Mouse (Mus musculus) lung, postnatal 10 days (tissue): ENCODE measurements around the gene Adgra3.

Experiments used
- DNase-seq: peaks from one replicate; pipeline ENCODE4 v3.0.0; 2021

Gene Adgra3

DNA sequence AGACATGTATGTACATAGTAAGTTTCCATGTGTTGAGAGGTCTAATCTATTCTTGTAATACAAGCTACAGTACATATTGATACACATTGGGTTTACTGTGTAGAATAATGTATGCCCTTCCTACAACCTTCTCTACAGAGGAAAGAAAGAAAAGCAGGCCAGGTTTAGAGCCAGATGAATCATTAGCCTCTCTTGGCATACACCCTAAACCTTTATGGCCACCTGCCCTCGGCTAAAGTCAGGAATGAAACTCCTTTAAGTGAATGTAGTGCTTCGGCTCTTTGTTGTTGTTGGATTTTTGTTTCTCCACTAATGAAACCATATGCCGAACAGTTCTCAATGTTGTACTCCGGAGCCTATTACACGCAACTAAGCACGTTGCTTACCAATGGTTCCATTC is 27.5 kb downstream of the Adgra3 start:
- no peak for DNase-seq

DNA sequence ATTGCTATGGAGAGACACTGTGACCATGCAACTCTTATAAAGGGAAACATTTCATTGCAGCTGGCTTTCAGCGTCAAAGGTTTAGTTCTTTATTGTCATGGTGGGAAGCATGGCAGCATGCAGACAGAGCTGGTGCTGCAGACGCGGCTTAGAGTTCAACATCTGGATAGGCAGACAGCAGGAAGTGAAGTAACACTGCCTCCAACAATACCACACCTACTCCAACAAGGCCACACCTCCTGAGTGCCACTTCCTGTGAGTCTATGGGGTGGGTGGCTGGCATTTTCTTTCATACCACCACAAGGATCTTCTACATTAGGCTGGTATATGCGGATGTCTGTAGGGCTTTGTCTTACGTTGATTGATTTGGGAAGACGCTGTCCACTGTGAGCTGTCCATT is 29.1 kb downstream of the Adgra3 start:
- no peak for DNase-seq

DNA sequence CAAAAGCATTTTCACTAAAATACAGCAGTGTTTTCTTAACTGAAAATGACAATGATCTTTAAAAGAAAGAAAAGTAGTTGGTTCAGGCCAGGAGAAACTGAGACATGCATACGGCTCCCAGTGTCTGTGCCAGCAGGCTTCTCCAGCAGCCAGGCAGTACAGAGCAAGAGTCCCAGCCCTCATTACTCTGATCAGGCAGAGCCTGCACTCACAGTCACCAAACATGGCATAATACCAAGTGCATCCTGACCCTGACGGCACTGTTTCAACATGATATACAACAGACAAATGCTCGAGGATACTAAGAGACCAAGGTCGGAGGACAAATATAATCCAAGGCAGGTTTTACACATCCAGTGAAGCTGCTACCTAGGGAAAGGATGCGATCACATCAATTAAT is 31.2 kb downstream of the Adgra3 start:
- DNase-seq = peak; percentile 43

DNA sequence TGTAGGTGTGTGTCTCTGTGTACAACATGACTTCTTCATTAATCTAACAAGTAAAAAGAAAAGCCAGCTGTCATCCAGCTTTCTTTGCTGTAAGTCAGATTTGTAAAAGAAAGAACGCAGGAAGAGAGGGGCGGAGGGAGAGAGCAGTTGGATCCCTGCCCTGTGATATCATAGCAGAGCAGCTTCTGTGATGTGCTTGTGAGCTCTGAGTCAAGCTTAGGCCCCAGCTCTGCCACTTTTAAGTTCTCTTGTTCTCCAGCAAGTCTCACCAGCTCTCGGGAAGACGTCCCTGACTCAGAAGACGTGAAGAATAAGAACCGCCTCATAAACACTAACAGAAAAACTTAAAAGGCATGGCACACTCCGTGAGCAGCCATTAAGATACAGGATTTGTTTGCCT is 31.8 kb downstream of the Adgra3 start:
- peak; percentile 59 for DNase-seq

DNA sequence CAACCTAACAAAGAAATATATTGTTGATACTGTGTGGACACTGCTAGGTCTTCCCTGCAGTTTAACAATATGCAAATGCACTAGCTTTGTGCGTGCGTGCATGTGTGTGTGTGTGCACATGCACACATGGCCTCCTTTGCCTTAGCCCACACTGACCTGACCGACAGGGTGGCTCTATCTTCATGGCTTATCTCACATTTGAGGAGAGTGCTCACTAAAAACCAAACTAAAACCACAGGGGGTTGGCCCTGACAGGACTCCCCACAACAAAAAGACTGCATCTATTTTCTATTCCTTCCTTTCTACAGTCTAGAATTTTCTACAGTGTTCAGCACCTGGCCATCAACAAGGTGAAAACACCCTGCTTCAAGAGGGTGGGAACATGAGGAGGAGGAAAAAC is 32.7 kb downstream of the Adgra3 start:
- DNase-seq = no peak

DNA sequence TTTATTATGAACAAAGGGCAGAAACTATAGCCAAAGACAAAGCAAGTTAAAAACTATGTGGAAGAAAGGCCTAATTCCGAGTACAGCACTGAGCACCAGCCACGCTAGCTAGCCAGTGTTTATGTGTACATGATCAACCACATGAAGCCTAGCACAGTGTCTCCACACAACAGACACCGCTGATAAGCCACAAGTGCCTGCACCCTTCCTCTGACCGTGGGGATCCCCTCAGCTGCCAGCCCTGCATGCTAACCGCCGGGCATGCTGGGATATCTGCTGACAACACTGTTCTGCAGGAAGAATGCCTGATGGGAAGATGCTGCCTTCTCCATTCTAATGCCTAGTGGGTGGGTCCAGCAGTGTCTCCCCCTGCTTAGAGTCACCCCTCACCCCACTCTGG is 34.7 kb downstream of the Adgra3 start:
- DNase-seq = no peak

DNA sequence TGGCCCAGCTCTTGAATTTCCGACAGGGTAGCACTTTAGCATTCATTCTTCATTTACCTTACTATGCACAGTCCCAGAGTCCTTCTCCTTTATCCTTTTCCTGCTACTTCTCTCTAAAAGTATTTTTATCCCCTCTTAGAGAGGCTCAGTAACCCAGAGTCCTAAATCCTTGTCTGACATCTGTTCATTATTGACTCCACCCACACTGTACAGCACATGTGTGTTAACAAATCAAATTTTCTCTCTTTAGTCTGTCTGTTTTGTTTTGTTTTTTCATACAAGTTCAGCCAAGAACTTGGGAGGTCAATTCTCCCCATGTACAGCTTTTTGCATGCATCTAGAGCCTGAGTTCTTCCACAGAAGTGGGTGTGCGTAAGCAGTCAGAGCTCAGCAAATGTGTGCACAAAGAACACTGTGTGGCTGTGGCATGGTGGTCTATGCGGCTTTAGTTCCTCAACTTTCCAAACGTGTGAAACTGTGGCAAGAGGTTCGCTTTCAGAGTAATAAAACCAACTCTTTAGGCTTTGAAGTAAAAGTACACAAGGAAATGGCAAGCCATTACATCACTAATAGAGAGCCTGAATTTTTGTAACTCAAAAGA is 42.7 kb downstream of the Adgra3 start:
- no peak for DNase-seq

DNA sequence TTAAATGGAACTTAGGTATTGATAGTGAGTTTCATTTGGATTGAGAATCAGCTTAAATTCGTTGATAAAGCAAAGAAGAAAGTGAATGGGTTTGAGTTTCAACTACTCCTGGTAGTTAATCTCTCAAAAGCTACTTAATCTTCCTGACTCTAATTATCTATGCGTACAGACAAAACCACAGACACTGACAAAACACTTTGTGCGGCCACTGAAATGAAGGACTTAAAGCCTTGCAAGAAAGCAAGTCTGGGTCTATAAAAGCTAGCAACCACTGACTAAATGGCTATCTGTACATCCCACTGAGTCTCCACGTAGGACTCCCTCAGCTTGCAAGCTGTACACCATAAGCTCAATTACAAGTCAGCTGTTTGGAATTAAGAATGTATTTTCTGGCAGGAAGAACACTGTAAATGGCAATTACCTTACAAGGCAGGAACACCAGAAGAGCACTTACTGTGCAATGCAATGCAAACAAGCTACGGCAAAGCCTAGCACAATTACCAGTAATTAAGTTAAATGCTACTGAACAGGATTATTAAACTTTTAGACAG is 43.6 kb downstream of the Adgra3 start:
- no peak for DNase-seq

DNA sequence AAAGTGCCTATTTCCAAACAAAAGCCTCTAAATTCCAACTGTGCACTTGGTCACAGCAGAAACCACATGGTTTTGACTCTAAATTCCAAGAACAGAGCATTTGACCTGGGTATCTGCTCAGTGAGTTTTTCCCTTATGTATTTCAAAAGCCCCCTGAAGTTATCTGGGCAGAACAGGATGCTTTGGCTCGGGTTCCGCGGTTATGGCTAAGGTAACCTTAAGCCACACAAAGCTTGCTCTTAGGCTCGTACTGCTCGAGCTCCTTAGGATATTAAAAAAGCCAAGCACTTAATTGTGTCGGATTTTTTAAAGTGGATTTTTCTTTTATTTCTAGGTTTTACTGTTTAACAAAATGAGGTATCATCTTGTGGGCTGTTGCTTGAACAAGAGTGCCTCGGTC is 44.1 kb downstream of the Adgra3 start:
- DNase-seq = no peak

DNA sequence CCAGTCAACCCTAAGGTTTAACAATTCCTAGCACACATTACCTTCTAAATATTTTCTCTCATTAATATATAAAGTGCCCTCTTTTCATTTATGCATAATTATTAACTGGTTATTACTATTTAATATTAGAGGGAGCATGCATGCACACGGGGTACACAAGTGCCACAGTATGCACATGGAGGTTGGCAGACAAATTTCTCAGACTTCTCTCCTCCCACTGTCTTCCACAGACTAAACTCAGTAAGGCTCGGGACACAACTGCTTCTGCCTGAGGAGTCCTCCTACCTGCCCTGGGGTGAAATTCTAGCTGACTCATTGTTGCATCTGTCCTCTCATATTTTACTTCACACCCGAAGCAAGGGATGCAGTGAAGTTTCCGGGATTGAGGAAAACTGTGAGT is 44.8 kb downstream of the Adgra3 start:
- no peak for DNase-seq

DNA sequence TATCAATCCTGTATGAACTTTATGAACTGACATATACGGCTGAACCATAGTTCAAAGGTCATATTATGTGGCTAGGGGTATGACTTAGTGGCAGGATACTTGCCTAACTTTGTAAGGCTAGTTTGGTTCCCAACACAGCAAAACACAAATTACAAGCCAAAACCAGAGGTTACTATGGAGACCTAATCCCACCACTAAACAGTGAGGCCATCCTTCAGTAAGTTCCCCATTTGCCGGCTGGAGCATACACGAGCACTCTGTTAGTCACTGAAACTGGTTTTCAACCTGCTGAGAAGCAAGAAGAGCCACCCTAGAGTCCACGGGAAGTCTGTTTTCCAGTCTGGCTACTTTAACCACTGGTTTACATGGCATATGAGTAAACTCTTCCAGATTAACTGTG is 50.0 kb downstream of the Adgra3 start:
- DNase-seq = no peak

DNA sequence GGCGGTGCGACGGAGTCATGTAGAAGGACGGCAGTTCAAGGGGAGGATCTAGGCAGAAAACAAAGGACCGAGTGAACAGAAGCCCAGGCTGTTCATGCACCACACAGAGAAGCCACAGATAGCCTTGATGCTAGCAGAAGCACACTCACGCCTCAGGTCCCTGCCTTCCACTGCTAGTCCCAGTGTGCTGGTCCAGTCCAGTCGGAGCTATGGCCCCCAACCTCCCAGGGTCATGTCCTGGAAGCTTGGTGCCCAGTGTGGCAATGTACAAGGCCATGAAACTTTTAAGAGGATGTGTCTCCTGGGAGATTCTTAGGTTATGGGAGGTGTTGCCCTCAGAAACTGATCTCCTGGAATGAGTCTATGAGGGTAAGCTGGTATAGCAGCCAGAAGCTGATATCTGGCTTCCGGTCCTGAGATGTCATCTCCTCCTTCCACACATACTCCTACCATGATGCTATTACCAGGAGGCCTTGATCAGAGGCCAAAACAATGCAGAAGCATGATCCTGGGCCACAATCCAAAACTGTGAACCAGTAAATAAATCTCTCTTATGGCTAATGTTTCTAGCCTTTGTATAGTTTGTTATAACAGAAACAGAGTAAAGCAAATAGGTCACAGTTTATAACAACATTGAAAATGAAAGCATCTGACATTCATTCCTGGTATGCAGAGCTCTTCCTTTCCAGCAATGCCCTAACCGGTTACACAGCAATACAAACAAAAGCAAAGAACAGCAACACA is 51.7 kb downstream of the Adgra3 start:
- peak; percentile 80 for DNase-seq

DNA sequence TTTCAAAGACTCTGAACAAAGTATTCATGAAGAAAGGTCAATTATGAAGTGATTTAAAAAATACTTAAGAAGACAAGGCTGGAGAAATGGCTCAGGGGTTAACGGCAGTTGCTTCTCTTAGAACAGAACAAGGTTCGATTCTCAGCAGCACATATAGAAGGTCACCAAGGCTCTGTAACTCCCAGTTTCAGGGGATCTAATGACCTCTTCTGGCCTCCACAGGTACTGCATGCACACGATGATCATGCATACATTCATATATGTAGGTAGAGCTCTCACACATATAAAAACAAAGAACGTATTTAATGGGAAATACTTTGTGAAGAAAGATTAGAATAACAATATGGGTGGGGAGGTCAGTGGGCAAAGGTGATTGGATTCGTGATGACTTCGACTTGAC is 56.5 kb downstream of the Adgra3 start:
- DNase-seq = peak; percentile 36

DNA sequence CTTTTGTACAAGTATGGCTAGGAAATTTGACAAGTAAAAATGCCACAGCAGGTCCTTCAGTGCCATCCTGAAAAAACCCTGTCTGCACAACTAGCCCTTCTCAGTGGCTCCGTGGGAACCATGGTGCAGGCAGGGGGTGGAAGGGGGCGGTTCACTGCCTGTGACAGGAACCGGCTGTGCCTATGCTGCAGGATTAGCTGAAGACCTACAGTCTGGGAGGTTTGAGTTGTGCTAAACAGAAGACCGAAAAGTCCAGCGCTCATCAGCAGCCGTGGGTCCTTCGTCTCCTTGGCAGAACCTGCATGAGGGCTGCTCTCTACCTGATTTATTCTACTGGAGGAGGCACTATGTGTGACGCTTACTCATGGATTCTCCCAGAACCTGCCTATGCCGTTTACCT is 59.0 kb downstream of the Adgra3 start:
- peak; percentile 44 for DNase-seq

DNA sequence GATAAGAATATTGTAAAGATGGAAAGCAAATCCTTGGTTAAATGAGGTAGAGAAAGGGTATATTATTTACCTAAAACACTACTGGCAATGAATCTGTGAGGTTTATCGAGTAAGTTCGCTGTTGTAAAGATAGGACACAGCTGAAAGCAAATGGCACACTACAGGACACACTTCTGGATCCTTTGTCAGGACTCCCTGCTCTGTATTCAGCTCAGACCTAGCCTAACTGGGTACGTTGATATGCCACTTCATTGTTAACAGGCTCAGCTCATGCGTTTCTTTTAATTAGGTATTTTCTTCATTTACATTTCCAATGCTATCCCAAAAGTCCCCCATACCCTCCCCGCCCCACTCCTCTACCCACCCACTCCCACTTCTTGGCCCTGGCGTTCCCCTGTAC is 61.8 kb downstream of the Adgra3 start:
- DNase-seq = no peak

DNA sequence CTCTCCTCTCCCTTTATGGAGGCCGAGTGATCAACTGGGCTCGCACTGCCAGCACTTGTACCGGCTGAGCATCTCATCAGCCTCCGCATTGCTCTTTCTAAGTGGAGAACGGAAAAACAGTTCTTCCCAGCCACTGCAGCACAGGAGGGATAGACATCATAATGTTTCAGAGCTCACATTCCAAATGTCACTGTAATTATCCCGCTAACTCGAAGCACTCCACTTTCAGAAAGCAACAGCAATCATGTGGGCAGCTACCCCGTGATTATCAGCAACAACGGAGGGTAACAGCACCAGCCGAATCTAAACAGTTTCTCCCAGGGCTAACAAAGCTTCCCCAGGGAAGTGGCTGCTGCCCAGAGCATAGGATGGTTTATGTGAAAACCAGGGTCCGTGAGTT is 62.3 kb downstream of the Adgra3 start:
- no peak for DNase-seq

DNA sequence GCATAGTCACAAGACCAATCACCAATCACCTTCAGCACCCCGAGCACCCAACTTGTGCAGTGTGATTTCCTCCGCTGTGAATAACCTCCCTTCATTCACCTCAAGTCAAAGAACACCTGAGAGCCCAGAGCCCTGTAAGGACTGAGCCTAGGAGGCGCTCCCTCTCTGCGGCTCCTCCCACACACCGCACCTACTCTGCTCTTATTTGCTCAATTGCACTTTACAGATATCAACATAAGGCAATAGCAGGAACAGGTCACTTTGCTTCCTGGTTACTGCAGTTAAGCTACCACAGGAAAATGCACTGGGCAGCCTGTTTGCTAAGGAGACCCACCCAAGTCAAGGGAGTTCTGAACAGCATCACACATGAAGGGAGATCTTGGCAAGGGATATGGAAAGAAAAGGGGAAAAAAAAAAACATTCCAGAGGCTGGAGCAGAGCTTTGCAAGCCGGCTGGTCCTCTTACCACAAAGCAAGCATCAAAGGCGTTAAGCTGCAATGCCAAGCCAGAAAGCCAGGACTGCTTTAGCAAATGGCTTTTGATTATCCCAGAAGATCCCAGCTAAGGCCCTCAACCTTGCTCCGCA is 68.0 kb downstream of the Adgra3 start:
- DNase-seq = peak; percentile 35

DNA sequence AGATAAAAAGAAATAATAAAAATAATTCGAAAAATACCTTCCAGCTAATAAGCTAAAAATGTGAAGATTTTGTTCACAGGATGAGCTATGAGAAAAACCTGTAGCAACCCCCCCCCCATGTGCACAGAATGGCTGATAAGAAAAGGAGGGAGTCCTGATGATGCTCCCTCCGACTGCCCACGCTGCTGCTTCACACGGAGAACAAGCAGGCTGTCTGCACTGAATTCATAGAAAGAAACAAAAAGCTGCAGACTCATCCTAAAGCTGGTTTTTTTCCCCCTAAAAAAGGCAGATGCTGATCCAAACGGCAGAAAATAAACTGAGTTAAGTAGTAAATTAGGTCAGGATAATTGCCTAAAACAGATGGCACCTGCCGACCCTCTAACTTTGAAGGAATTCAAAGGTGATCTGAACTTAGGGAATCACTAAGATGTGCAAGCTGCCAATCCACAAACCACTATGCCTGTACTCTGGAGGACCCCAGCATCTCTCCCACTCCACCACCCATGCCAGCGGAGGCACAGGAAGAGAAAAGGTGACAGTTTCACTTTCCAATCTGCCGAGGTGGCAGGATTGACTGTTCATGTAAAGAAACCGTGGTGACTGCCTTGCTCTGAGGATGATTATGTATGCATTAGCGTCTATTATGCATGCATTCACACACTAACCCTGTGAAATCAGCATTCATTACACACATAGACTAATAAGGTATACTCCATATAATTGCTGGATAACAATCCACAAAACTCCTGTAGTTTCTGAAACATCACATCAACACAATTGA is 70.6 kb downstream of the Adgra3 start:
- DNase-seq = no peak

DNA sequence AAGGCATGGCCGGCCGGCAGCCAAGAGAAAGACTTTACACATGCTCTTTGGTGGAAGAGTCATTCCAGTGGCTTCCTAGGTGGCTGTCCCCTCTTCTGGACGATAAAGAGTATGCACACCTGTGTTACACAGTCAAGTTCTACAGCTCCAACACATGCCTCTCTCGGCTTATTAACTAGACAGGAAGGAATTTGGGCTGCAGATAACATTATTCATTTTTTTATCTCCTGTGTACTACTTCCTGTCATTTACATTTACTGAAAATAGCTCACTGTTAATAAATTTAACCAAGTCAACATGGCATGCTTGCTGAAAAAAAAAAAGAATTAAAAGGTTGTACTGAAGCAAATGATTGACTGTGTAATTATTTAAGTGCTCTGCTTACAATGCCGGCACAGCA is 78.1 kb downstream of the Adgra3 start:
- no peak for DNase-seq

DNA sequence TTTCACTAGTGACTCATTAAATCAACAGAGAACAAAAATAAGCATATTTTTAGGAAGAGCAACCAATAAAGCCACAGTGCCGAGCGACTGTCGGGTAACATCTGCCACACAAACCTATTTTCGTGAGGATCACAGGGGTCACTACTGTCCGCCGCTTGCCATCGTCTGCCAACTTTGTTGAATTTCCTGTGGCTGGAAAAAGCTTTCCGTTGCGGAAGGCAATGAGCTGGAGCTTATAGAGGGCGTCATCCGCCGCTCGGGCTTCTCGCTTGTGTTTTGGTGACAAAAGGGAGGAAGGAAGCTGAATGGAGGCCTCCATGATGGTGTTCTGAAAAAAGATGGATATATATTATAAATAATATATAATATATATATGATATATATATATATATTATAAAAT is 79.6 kb downstream of the Adgra3 start:
- peak; percentile 35 for DNase-seq

DNA sequence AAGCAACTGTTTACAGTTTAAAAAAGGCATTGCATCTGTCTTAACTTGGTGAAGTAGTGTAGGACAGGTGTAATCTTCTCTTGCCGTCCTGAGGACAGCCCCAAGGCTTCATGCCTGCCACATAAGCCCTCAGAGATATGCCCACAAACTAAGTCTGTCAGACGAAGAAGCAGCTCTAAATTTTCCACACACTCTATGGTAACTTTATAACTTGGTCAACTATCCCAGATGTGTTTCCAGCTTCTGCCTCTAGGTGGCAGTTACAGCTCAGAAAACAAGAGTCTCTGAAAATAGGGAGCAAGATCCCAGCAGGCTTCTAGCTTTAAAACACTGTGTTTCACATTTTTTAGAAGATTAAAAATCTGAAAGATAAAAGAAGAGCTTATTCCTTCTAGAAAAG is 82.8 kb downstream of the Adgra3 start:
- peak; percentile 79 for DNase-seq

DNA sequence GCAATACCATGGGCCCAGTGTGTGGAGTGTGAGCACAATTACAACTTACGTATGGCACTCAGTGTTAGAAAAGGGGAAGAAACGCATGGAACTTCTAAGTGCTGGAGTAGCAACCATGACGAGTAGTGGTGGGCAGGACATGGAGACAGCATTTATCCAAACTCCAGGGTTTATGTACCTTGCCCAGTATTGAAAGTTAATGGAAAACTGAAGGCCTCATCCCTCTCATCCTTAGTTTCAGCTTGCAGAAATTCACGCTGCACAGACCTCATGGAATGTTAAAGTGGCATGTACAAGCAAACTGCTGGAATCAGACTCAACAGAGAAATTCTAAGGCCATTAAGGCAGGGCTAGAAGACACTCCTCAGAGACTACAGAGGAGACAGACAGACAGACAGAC is 84.6 kb downstream of the Adgra3 start:
- DNase-seq = no peak

DNA sequence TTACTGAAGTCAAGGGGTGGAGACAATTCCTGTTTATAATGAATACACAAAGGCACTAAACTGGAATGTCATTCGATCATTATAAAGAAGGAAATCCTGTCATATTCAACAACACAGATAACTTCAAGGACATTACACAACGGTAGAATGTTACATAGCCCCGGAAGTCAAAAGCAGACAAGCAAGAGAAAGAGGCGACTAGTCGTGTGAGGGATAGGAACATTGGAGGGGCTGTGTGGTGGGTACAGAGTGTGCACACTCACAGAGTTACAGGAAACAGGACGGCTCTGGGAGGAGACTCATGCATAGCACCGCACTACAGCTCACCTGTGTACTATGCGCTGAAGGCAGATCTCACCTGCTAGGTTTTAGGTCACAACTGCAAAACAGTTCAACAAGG is 89.1 kb downstream of the Adgra3 start:
- peak; percentile 37 for DNase-seq

DNA sequence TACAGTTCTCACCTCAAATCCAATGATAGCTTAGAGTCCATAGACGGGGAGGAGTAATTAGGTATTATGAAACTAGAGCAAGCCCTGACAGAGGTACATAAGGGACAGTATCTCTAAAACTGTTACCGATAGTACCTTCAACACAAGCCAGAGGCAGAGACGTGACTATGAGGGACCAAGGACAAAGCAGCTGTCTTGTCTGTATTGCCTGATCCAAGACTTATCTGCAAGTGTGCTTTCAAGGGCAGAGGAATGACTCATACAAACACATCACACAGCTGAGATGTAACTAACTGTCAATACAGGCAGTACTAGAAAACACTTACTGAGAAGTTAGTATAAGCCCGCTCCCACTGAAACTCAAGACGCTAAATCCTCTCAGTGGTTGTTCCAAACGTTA is 91.1 kb downstream of the Adgra3 start:
- no peak for DNase-seq
